Mouse (Mus musculus): ENCODE results near the gene Prkn. TPM values are rescaled to one million over a fixed set of nuclear protein-coding genes. Genes with fewer than 3 reads are reported as not detected.

Gene Prkn
- polyA plus RNA-seq, 1 experiment from 2014 or later = 6.6 TPM

GRCm38 (mm10) chr17:11309843-11310242 lies 469.7 kb downstream of the Prkn start:
- Histone ChIP-seq H3K4me1 (ENCODE audit: control insufficient read depth, insufficient read depth, low read length) (peaks cover 7% of the 10 kb centered on the region; the same call in 1 of the 2 replicates), H3K36me3 (ENCODE audit: control insufficient read depth, insufficient read depth, low read length) (no peaks in the 10 kb centered on the region), H3K9ac (ENCODE audit: low read depth, low read length) (no peak overlapping the region), H3K4me3 (ENCODE audit: low read depth, low read length) (no peak overlapping the region), H3K4me2 (ENCODE audit: low read length) (no peak overlapping the region), H3K27me3 (ENCODE audit: control insufficient read depth, insufficient read depth, low read depth, low read length) (no peaks in the 10 kb centered on the region), H3K27ac (ENCODE audit: low read length) (no peak overlapping the region), H3K9me3 (replicated peaks; ENCODE audit: control insufficient read depth, low read length, poor library complexity, severe bottlenecking) (no peaks in the 10 kb centered on the region)
- 17% methylated on average over 1 of the region's 1 CpGs for WGBS
- ATAC-seq = no peak

DNA sequence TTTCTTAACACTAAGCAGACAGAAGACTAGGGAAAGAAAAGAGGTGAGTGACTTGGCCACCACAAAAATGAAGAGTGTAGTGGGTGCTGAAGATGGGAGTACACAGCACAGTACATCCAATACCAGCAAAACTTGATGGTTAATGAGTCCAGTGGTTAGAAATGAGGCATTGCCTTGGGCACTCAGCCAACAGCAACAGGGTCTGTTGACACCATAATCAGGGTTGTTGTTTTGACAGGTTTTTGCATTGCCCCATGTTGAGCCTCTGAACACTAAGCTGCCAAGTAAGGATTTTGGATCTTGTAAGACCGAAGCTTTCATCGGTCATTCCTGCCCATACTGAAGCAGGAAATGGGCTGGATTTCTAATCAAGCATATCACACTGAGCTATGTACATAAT lies 474.0 kb downstream of the Prkn start:
- 95% methylated on average over 2 of the region's 2 CpGs for WGBS
- H3K36me3 ChIP-seq (ENCODE audit: control insufficient read depth, insufficient read depth, low read length) = no peaks in the 10 kb centered on the region
- no peak for ATAC-seq
- no peak overlapping the region for H3K9ac ChIP-seq (ENCODE audit: low read depth, low read length)
- no peak overlapping the region for H3K4me3 ChIP-seq (ENCODE audit: low read depth, low read length)
- no peak overlapping the region for H3K27ac ChIP-seq (ENCODE audit: low read length)
- no peak overlapping the region for H3K4me2 ChIP-seq (ENCODE audit: low read length)
- H3K9me3 ChIP-seq (replicated peaks; ENCODE audit: control insufficient read depth, low read length, poor library complexity, severe bottlenecking) = no peaks in the 10 kb centered on the region
- 0 out of 2 replicates have a peak, but pooled peaks cover 2% of the 10 kb centered on the region for H3K4me1 ChIP-seq (ENCODE audit: control insufficient read depth, insufficient read depth, low read length)
- H3K27me3 ChIP-seq (ENCODE audit: control insufficient read depth, insufficient read depth, low read depth, low read length) = no peaks in the 10 kb centered on the region

GRCm38 (mm10) chr17:11315675-11316074 lies 475.5 kb downstream of the Prkn start:
- Histone ChIP-seq H3K4me1 (ENCODE audit: control insufficient read depth, insufficient read depth, low read length) (no peaks in the 10 kb centered on the region), H3K27ac (ENCODE audit: low read length) (no peak overlapping the region), H3K9me3 (replicated peaks; ENCODE audit: control insufficient read depth, low read length, poor library complexity, severe bottlenecking) (no peaks in the 10 kb centered on the region), H3K36me3 (ENCODE audit: control insufficient read depth, insufficient read depth, low read length) (no peaks in the 10 kb centered on the region), H3K4me3 (ENCODE audit: low read depth, low read length) (no peak overlapping the region), H3K4me2 (ENCODE audit: low read length) (no peak overlapping the region), H3K9ac (ENCODE audit: low read depth, low read length) (no peak overlapping the region), H3K27me3 (ENCODE audit: control insufficient read depth, insufficient read depth, low read depth, low read length) (no peaks in the 10 kb centered on the region)
- 89% methylated on average over 4 of the region's 4 CpGs for WGBS
- no peak for ATAC-seq

GRCm38 (mm10) chr17:11318946-11319345 lies 478.8 kb downstream of the Prkn start:
- Histone ChIP-seq H3K27me3 (ENCODE audit: control insufficient read depth, insufficient read depth, low read depth, low read length) (no peaks in the 10 kb centered on the region), H3K4me1 (ENCODE audit: control insufficient read depth, insufficient read depth, low read length) (no peaks in the 10 kb centered on the region), H3K9ac (ENCODE audit: low read depth, low read length) (no peak overlapping the region), H3K36me3 (ENCODE audit: control insufficient read depth, insufficient read depth, low read length) (no peaks in the 10 kb centered on the region), H3K4me2 (ENCODE audit: low read length) (no peak overlapping the region), H3K9me3 (replicated peaks; ENCODE audit: control insufficient read depth, low read length, poor library complexity, severe bottlenecking) (no peaks in the 10 kb centered on the region), H3K27ac (ENCODE audit: low read length) (no peak overlapping the region), H3K4me3 (ENCODE audit: low read depth, low read length) (no peak overlapping the region)
- 92% methylated on average over 7 of the region's 7 CpGs for WGBS
- no peak for ATAC-seq

DNA sequence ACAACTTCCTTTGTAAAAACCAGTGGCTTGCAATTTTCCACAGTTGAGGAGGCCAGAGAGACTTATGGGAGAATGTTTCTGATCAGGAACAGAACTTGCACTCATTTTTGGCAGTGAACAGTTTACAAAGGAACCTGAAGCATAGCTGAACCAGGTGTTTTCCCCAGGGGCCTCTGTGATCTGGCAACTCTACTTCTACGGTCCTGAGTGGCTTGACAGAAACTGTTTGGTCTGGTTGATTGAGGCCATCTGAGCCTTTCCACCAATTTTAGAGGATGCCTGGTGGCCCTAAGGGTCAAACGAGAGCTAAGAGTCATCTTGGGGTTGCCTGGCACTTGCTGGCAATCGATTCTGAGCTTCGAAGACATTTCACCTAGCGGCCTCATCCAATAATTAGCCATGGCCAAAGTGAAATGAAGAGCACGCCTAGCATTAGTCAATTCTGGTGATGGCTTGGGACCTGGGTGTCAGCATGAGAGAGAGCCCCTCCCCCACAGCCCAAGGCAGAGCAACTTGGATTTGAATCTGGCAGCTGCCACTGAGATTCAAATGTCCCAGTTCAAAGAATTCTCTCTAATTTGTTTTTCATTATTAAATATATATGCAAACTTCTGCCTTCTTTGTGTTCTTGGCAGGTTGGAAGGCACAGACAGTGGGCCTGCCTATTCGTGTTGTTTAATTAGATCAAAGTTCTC lies 479.6 kb downstream of the Prkn start:
- Histone ChIP-seq H3K9me3 (replicated peaks; ENCODE audit: control insufficient read depth, low read length, poor library complexity, severe bottlenecking) (no peaks in the 10 kb centered on the region), H3K36me3 (ENCODE audit: control insufficient read depth, insufficient read depth, low read length) (no peaks in the 10 kb centered on the region), H3K4me2 (ENCODE audit: low read length) (no peak overlapping the region), H3K9ac (ENCODE audit: low read depth, low read length) (no peak overlapping the region), H3K27ac (ENCODE audit: low read length) (no peak overlapping the region), H3K4me1 (ENCODE audit: control insufficient read depth, insufficient read depth, low read length) (no peaks in the 10 kb centered on the region), H3K27me3 (ENCODE audit: control insufficient read depth, insufficient read depth, low read depth, low read length) (no peaks in the 10 kb centered on the region), H3K4me3 (ENCODE audit: low read depth, low read length) (no peak overlapping the region)
- ATAC-seq = no peak
- 62% methylated on average over 7 of the region's 7 CpGs for WGBS

GRCm38 (mm10) chr17:11332081-11332480 lies 491.9 kb downstream of the Prkn start:
- Histone ChIP-seq H3K36me3 (ENCODE audit: control insufficient read depth, insufficient read depth, low read length) (no peaks in the 10 kb centered on the region), H3K4me2 (ENCODE audit: low read length) (peak overlapping the region; percentile 24), H3K4me3 (ENCODE audit: low read depth, low read length) (no peak overlapping the region), H3K27me3 (ENCODE audit: control insufficient read depth, insufficient read depth, low read depth, low read length) (no peaks in the 10 kb centered on the region), H3K9me3 (replicated peaks; ENCODE audit: control insufficient read depth, low read length, poor library complexity, severe bottlenecking) (no peaks in the 10 kb centered on the region), H3K4me1 (ENCODE audit: control insufficient read depth, insufficient read depth, low read length) (peaks cover 9% of the 10 kb centered on the region), H3K27ac (ENCODE audit: low read length) (peak overlapping the region; percentile 51; the same call in 1 of the 2 replicates), H3K9ac (ENCODE audit: low read depth, low read length) (no peak overlapping the region; the same call in 1 of the 2 replicates)
- ATAC-seq = peak; percentile 64
- 54% methylated on average over 8 of the region's 8 CpGs for WGBS

DNA sequence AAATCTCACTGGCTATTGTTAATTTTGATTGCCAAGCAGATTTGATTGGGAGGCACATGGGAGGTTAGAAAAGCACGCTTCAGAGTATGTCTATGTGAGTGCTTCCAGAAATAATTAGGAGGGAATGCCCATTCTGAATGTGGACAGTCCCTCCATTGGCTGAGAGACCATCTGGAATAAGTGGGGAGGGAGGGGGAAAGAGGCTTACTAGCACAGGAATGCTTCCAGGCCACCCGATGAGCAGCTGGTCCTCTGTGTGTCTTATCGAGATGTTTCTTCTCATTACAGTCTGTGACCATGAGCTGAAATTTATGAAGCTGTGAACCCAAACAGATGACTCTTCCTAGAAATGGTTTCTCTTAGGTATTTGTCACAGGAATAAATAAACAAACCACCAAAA lies 493.6 kb downstream of the Prkn start:
- WGBS = 80% methylated on average over 3 of the region's 3 CpGs
- ATAC-seq = no peak
- H3K4me1 ChIP-seq (ENCODE audit: control insufficient read depth, insufficient read depth, low read length) = peaks cover 9% of the 10 kb centered on the region

GRCm38 (mm10) chr17:11336156-11336555 lies 496.0 kb downstream of the Prkn start:
- Histone ChIP-seq H3K36me3 (ENCODE audit: control insufficient read depth, insufficient read depth, low read length) (no peaks in the 10 kb centered on the region), H3K4me3 (ENCODE audit: low read depth, low read length) (no peak overlapping the region), H3K9me3 (replicated peaks; ENCODE audit: control insufficient read depth, low read length, poor library complexity, severe bottlenecking) (no peaks in the 10 kb centered on the region), H3K27ac (ENCODE audit: low read length) (no peak overlapping the region), H3K4me2 (ENCODE audit: low read length) (no peak overlapping the region), H3K27me3 (ENCODE audit: control insufficient read depth, insufficient read depth, low read depth, low read length) (no peaks in the 10 kb centered on the region), H3K9ac (ENCODE audit: low read depth, low read length) (no peak overlapping the region), H3K4me1 (ENCODE audit: control insufficient read depth, insufficient read depth, low read length) (peaks cover 5% of the 10 kb centered on the region)
- ATAC-seq = no peak
- WGBS = 48% methylated on average over 1 of the region's 1 CpGs

More for the DNA sequence above, 493.6 kb downstream of the Prkn start:
- Histone ChIP-seq H3K27me3 (ENCODE audit: control insufficient read depth, insufficient read depth, low read depth, low read length) (no peaks in the 10 kb centered on the region), H3K4me2 (ENCODE audit: low read length) (no peak overlapping the region), H3K36me3 (ENCODE audit: control insufficient read depth, insufficient read depth, low read length) (no peaks in the 10 kb centered on the region), H3K9me3 (replicated peaks; ENCODE audit: control insufficient read depth, low read length, poor library complexity, severe bottlenecking) (no peaks in the 10 kb centered on the region), H3K9ac (ENCODE audit: low read depth, low read length) (no peak overlapping the region), H3K27ac (ENCODE audit: low read length) (no peak overlapping the region), H3K4me3 (ENCODE audit: low read depth, low read length) (no peak overlapping the region)

GRCm38 (mm10) chr17:11340368-11340767 lies 500.2 kb downstream of the Prkn start:
- Histone ChIP-seq H3K9ac (ENCODE audit: low read depth, low read length) (no peak overlapping the region), H3K36me3 (ENCODE audit: control insufficient read depth, insufficient read depth, low read length) (no peaks in the 10 kb centered on the region), H3K9me3 (replicated peaks; ENCODE audit: control insufficient read depth, low read length, poor library complexity, severe bottlenecking) (no peaks in the 10 kb centered on the region), H3K27me3 (ENCODE audit: control insufficient read depth, insufficient read depth, low read depth, low read length) (no peaks in the 10 kb centered on the region), H3K27ac (ENCODE audit: low read length) (no peak overlapping the region), H3K4me2 (ENCODE audit: low read length) (no peak overlapping the region), H3K4me3 (ENCODE audit: low read depth, low read length) (no peak overlapping the region), H3K4me1 (ENCODE audit: control insufficient read depth, insufficient read depth, low read length) (no peaks in the 10 kb centered on the region)
- 90% methylated on average over 4 of the region's 4 CpGs for WGBS
- no peak for ATAC-seq
